Mouse (Mus musculus): ENCODE results near the gene Fhad1.

Gene Fhad1

DNA sequence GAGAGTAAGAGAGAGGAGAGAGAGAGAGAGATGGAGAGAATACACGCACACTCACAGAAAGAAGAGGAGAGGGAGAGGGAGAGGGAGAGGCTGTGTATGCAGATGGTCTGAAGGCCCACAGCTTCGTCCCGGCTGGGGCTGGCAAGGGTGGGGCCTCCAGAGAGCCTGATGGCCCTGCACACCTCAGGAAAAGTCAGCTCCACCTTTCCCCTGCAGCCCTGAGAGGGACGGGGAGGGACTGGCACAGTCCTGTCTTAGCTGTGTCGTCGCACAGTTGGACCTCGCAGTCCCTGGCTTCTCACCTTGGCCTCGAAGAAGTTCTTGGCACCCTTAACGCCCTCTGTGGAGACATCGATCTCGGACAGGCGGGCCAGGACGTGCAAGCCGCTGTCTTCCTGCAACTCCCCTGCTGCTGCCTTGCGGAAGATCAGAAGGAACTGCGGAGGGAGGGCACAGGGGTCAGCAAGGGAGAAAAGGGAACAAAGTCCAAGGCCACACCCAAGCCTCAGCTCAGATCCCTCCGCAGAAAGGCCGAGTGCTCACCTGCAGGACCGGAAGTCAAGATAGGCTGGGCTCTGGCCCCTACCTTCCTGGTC lies 154.5 kb downstream of the Fhad1 start:
- DNase-seq, result peak; percentile 37 to 52

DNA sequence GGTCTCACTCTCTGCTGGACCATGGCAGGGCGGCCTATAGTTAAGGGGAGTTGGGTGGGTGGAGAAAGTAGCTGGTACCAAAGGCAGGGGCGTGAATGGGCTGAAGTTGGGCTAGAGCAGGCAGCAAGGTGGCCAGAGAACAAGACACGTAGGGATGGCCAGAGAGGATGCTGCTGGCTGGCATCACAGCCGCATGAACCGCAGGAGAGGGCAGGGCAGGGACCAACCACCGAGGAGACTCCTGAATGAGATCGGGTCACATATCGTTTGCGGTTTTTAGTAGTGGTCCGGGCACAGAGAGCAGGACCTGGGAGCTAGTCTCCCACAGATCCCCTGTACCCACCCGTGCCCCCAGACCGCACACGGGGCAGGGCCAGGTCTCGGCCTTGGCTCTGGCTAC lies 155.5 kb downstream of the Fhad1 start:
- DNase-seq, result no peak

DNA sequence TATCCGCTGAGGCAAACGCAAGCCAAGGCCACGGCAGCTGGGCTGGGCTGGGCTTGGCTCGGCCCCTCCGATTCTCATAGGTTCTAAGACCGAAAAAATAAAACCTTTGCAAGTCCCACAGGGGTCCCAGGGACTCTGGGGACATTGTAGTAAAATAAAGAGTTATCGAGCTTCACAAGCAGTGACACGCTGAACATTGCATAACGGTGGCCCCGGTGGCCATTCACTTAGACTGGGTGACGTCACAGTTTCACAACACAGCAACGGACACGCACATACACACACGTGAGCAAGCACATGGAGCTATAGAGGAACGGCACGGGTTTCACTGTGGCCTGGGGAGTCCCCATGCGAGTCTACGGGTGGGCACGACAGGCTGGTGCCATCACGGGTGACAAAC lies 156.4 kb downstream of the Fhad1 start:
- peak; percentile 48 to 51 for DNase-seq

DNA sequence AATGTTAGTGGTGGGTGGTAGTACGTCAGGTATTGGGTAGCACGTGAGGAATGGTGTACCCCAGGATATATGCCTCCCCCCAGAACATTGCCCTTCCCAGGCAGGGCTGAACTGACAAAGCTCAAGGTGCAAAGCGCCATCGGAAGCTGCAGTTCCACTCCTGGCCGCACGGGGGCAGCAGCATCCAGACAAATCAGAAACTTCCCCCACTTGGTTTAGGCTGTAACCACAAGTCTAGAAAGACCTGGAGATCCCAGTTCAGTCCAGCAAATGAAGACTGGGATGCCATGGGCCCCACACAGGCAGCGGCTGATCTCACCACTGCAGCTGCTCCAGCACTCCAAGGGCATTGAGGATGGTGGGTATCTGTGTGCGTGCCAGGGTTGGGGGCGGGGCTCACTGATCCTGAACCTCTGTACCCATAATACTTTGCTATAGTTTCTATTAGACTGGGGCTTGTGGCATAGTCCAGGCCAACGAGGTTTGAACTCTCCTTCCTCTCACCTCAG lies 157.4 kb downstream of the Fhad1 start:
- peak; percentile 93 for DNase-seq

DNA sequence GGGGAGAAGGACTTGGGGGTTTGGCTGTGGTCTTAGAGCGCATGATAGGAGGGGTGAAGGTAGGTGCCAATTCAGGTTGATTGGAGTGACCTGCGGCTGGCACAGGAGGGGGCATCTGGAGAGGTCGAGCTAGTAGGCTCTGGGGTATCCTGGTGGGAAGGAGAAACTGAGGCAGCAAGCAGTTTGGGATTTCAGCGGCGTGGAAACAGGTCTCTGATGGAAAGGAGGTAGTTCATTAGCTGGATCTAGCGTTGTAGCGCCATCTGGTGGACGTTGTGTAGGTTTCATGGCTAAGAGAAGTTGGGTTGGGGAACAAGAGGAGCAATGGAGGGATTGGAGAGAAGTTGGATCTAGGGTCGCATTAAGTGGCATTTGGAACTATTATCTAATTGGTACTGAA lies 161.4 kb downstream of the Fhad1 start:
- peak; percentile 81 to 88 for DNase-seq

DNA sequence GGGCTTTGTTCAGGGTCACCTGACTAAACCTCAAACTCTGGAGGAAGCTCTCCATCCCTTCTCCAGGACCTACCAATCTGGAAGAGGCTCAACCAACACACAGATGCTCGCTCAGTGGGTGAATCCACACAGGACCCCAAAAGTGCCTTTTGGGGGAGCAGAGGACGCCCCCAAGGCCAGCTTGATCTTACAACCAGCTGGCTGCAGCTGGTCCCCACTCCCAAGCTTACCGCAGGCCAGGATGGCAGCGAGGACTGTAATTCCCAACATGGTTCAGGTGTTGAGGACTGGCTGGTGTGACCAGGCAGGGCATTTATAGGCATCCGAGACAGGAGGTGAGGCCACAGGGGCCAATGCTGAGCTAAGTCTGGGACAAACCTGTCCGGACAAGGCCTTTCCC lies 168.9 kb downstream of the Fhad1 start, which contains the start of gene Ctrc:
Gene Ctrc, minus strand, starts transcription at position 361 of the 400 bp plus-strand sequence.
- DNase-seq, result no peak

All from cerebellum, postnatal 14 days (tissue).